Mouse (Mus musculus) embryonic facial prominence, embryonic 15.5 days (tissue): ENCODE measurements around the gene Gm10800. TPM values are rescaled to one million over a fixed set of nuclear protein-coding genes. Genes with fewer than 3 reads are reported as not detected.
"Not testable (repeated sequence)": the region's sequence is repeated elsewhere in the genome, so short reads cannot be mapped to it uniquely, and the experiment has no call there.

Experiments
- ATAC-seq: fragments of 200-750 bp; cut with Nextera tagmentation; 2 replicates; pipeline ENCODE4 v1.8.0; 2017; ENCODE audit warnings: low read depth, moderate TSS enrichment; ENCODE audit not compliant: insufficient number of reproducible peaks, low FRiP score, low TSS enrichment
- H3K27ac ChIP-seq: fragments of 300-500 bp; sonication (generic); replicated peaks from 2 replicates; pipeline ENCODE4 v1.5.1; 2015; ENCODE audit warnings: mild to moderate bottlenecking, inconsistent platforms
- H3K27me3 ChIP-seq: fragments of 300-500 bp; sonication (generic); 2 replicates; pipeline ENCODE4 v1.6.1; 2015; ENCODE audit warnings: inconsistent platforms
- H3K36me3 ChIP-seq: fragments of 300-500 bp; sonication (generic); 2 replicates; pipeline ENCODE4 v1.6.1; 2015; ENCODE audit warnings: mild to moderate bottlenecking, inconsistent platforms
- H3K4me1 ChIP-seq: fragments of 300-500 bp; sonication (generic); 2 replicates; pipeline ENCODE4 v1.6.1; 2015; ENCODE audit warnings: inconsistent platforms
- H3K4me2 ChIP-seq: fragments of 300-500 bp; sonication (generic); replicated peaks from 2 replicates; pipeline ENCODE4 v1.6.1; 2015; ENCODE audit warnings: mild to moderate bottlenecking, inconsistent platforms
- H3K4me3 ChIP-seq: fragments of 300-500 bp; sonication (generic); replicated peaks from 2 replicates; pipeline ENCODE4 v1.5.1; 2015; ENCODE audit warnings: mild to moderate bottlenecking, inconsistent platforms
- H3K9ac ChIP-seq: fragments of 300-500 bp; sonication (generic); 2 replicates; pipeline ENCODE4 v1.6.1; 2015; ENCODE audit warnings: inconsistent platforms
- H3K9me3 ChIP-seq: fragments of 300-500 bp; sonication (generic); replicated peaks from 2 replicates; pipeline ENCODE4 v1.6.1; 2016; ENCODE audit warnings: inconsistent platforms
- WGBS: fragments of 180-500 bp; shearing (Covaris S2); methylation state at CpG from one replicate; pipeline ENCODE4 v1.1.7; 2015; 5-methylcytosine and 5-hydroxymethylcytosine counted together
- polyA plus RNA-seq: library from polyadenylated mRNA; unstranded; fragments of >200 nt; fragmentation: Nextera tagmentation; extraction: Ambion mirVana; gene quantifications from 2 replicates; pipeline ENCODE4 v1.2.1, GENCODE M21; 2015

Gm10800 gene
- 1.1 and 2.7 TPM in 2 replicates for polyA plus RNA-seq

- not testable (repeated sequence) for H3K36me3 ChIP-seq, ATAC-seq, H3K9me3 ChIP-seq, H3K27ac ChIP-seq, H3K9ac ChIP-seq, H3K27me3 ChIP-seq, H3K4me3 ChIP-seq, H3K4me1 ChIP-seq, H3K4me2 ChIP-seq
- 83% methylated on average over 4 of the region's 4 CpGs for WGBS
Measured at GRCm38 (mm10) chr2:98667201-98667600, at the start of gene Gm10800. Gene Gm10800, minus strand, starts transcription at chr2:98667301.

DNA sequence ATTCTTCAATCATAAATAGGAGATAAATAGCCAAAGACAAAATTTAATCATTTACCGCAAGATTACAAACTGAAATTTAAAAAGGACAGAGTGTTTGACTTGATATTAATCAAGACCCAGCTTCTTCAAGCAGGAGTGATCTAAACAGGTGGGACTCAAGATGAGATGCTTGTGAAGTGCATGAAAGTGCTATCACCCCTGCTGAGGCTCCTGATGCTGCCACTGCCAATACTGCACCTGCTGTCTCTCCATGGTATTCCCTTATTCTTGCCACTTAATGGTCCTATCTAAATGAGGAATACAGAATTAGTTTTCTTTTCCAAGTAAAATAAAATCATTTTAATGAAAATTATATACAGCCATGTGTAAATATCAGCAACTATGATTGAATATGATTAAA lies 30.4 kb upstream of the Gm10800 start:
- no peaks in the 10 kb centered on the region for H3K9me3 ChIP-seq
- H3K36me3 ChIP-seq, result no peaks in the 10 kb centered on the region
- H3K9ac ChIP-seq, result no peak overlapping the region
- H3K4me1 ChIP-seq, result no peaks in the 10 kb centered on the region
- no peak for ATAC-seq
- no peak overlapping the region for H3K27ac ChIP-seq
- WGBS, result 95% methylated on average over 1 of the region's 1 CpGs
- no peak overlapping the region for H3K4me3 ChIP-seq
- H3K4me2 ChIP-seq, result no peak overlapping the region
- no peaks in the 10 kb centered on the region for H3K27me3 ChIP-seq

GRCm38 (mm10) chr2:98661937-98662336 lies 5.2 kb downstream of the Gm10800 start, which contains the start of gene Gm10801:
Gene Gm10801, plus strand, starts transcription at chr2:98662237.
- H3K4me1 ChIP-seq, H3K9ac ChIP-seq, ATAC-seq, H3K27me3 ChIP-seq, H3K4me3 ChIP-seq, H3K27ac ChIP-seq, H3K9me3 ChIP-seq, H3K4me2 ChIP-seq, H3K36me3 ChIP-seq: not testable (repeated sequence)
- 72% methylated on average over 4 of the region's 5 CpGs for WGBS

Other genes starting within 250 kb of the Gm10800 start
- gene Gm10801, start 5.1 kb downstream of the Gm10800 start, polyA plus RNA-seq, result not detected in 2 replicates